Mouse (Mus musculus) layer of hippocampus, adult 9-10 months (tissue): ENCODE data around the gene Gsdma.
A peak's percentile ranks its signal among the peaks of the same experiment; 100 is the strongest.

Experiments
- DNase-seq: peaks from one replicate; pipeline ENCODE4 v3.0.0; 2022; ENCODE audit warnings: low spot score

Gene Gsdma

DNA sequence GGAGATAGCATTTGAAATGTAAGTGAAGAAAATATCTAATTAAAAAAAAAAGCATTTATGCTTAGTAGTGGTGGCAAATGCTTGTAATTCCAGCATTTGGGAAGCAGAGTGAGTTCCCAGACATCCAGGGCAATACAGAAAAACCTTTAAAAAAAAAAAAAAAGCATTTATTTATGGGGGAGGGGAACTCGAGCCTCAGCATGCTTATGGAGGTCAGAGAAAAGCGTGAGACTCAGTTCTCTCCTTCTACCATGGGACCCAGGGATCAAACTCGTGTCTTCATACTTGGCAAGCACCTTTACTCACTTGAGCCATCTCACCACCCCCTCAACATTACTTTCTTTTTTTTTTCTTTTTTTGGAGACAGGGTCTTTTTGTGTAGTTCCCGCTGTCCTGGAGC, 17.0 kb downstream of the Gsdma start:
- no peak for DNase-seq

DNA sequence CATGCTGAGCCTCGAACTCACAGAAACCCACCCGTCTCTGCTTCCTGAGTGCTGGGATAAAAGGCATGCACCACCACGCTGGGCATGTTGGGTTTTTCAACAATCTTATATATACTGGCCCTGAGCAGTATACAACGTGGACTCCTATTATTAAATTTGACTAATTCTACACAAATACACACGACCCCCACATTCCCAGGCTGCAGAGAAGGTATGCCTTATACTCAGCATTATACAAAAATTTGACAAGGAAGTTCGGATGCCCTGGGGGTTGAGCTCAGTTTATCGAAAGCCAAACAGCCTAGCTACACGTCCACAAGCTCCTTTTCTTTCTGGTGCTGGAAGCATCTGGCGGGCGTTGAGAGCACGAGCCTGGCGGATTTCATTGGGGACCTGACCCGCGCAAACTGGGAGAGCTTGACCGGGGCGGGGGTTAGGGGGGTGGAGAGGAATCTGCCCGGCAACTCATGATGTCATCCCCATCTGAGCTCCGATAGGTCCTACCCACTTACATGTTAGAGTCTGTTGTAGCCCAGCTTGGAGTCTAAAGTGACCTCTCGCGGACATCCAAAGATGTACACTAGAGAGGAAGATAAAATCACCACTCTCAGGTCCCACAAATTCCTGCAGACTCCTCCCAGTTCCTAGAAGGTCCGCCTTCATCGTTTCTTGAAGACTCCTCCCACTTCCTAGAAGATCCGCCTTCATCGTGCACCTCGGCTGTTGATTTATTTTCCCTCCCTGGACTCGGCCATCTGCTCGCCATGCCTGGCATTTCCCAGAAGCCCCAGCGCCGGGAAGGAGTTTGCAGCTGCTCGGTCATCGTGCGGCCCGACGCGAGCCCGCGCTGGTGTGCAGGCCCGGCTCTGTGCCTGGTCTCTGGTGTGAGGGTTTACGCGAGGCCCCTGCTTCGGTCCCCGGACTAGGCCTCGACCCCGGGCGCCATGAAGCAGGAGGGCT, 17.9 kb downstream of the Gsdma start, which contains the start of gene Psmd3:
TSS of gene Psmd3 (plus strand) at position 769 of the 960 bp plus-strand sequence.
- peak; percentile 95 for DNase-seq

DNA sequence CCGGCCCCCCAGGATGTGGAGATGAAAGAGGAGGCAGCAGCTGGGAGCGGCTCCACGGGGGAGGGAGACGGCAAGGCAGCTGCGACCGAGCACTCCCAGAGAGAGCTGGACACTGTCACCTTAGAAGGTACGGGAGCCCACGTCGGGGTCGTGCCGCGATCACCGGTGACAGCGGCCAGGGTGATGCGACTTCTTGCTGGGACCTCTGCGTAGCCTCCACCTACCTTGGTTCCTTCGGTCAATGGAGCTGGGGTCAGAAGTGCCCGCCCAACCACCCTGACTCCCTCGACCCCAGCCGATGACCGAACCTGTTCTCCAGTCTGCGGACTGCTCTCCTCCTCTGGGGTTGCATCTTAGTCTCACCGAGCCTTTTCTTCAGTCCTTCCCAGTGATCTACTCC, 18.7 kb downstream of the Gsdma start:
- no peak for DNase-seq

GRCm38 (mm10) chr11:98685642-98686041, 21.5 kb downstream of the Gsdma start:
- DNase-seq, result no peak

- DNase-seq, result no peak
These were observed 22.8 kb downstream of the Gsdma start for GRCm38 (mm10) chr11:98686976-98687375.

- no peak for DNase-seq
These were observed 23.9 kb downstream of the Gsdma start for GRCm38 (mm10) chr11:98688009-98688408.

DNA sequence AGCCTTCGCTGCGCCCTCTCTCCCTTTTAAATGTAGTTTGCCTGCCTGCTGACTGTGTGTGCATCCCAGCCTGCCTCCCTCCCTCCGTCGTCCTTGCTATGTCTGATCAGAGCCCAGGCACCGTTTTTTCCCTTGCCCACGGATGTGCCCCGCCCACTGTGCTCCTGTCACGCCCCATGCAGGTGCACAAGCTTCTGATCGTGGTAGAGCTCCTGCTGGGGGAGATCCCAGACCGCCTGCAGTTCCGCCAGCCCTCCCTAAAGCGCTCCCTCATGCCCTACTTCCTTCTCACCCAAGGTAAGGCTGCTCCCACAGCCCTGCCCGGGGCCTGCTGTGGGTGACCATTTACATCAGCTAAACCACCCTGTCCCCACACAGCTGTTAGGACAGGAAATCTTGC, 29.1 kb downstream of the Gsdma start:
- DNase-seq, result no peak

DNA sequence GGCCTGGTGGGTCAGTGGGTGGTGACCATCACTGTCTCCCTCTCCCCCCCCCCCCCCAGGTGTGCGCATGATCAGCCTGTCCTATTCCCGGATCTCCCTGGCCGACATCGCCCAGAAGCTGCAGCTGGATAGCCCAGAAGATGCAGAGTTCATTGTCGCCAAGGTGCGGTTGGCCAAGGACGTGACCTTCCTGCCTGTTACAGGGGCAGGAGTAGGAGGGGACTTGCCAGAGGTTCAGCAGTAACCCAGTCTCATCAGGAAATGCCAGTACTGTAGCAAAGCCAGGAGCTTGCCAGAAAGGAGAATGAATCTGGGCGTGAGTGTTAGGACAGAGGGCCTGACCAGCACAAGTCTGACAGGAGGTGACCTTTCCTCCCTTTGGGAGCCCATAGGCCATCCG, 29.6 kb downstream of the Gsdma start:
- no peak for DNase-seq

GRCm38 (mm10) chr11:98694301-98694700, 30.1 kb downstream of the Gsdma start:
- no peak for DNase-seq

- DNase-seq, result no peak
These were observed 31.3 kb downstream of the Gsdma start for GRCm38 (mm10) chr11:98695408-98695807.

- no peak for DNase-seq
These were observed 32.5 kb downstream of the Gsdma start for GRCm38 (mm10) chr11:98696454-98697216.

DNA sequence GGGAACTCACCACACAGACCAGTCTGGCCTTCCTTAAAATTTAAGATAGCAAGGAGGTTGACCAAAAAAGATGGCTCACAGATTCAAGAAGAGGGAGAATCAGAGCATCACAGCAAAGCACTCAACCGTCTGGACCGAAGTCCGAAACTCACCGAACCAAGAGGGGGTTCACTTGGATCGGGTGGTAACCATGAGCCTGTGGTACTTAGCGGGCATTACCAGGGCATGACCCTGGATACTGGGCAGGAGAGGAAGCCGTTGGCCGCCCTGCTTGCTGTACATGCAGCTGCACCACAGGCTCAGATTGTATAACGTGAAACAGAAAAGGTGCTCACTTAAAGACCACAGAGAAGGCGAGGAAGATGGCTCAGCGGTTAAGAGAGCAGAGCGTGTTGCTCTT, 33.1 kb downstream of the Gsdma start:
- DNase-seq, result no peak

DNA sequence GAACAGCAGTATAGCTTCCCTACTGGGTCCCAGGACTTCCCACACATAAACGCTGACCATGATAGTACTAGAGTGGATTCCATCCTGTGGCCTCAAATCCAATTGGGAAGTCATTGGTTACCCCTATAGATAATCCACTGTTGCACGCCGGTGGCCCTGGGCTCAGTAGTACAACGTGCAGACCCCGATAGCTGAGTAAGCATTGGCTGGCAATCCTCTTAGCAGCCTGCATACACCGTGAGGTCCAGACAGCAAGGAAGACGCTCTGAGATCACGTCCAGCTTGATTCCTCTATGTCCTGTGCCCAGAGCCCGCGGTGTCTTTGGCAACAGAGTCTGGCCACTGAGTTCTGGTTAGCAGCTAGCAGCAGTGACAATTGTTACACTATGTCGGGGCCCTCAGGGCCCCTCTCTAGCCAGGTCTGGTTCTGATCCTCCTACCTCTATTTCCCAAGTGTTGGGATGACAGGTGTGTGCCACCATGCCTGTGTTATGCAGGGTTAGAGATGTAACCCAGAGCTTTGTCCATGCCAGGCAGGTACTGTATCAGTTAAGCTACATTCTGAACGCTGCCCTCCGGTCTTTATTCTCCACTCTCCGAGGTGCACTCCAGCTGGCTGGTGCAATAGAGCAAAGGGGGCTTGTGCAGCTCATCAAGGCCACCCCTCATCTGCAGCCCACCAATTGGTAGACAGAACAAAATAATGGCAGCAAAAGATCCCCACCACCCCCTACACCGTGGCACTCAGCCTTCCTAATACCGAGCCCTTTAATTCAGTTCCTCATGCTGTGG, 34.9 kb downstream of the Gsdma start:
- DNase-seq, result no peak

GRCm38 (mm10) chr11:98699911-98700310, 35.8 kb downstream of the Gsdma start:
- peak; percentile 72 for DNase-seq

- DNase-seq, result no peak
These were observed 37.1 kb downstream of the Gsdma start, which contains the start of gene Csf3 for GRCm38 (mm10) chr11:98701213-98701670. Gene Csf3 (plus strand): TSS chr11:98701263.

DNA sequence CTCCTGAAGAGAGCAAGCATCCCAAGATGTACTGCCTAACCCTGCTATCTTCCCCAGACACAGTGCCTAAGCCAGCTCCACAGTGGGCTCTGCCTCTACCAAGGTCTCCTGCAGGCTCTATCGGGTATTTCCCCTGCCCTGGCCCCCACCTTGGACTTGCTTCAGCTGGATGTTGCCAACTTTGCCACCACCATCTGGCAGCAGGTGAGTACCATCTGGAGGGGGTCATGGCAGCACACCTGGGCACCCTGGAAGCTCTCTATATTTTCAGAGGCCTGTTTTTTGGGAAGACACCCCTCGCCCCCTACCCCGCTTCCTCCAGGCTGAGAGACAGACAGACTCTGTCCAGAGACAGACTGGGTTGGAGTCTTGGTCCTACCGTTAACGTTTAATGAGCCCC, 38.2 kb downstream of the Gsdma start:
- DNase-seq, result no peak

GRCm38 (mm10) chr11:98705021-98705420, 40.9 kb downstream of the Gsdma start:
- no peak for DNase-seq

GRCm38 (mm10) chr11:98707401-98708281, 43.5 kb downstream of the Gsdma start:
- no peak for DNase-seq

- no peak for DNase-seq
These were observed 44.3 kb downstream of the Gsdma start for GRCm38 (mm10) chr11:98708282-98708956.

DNA sequence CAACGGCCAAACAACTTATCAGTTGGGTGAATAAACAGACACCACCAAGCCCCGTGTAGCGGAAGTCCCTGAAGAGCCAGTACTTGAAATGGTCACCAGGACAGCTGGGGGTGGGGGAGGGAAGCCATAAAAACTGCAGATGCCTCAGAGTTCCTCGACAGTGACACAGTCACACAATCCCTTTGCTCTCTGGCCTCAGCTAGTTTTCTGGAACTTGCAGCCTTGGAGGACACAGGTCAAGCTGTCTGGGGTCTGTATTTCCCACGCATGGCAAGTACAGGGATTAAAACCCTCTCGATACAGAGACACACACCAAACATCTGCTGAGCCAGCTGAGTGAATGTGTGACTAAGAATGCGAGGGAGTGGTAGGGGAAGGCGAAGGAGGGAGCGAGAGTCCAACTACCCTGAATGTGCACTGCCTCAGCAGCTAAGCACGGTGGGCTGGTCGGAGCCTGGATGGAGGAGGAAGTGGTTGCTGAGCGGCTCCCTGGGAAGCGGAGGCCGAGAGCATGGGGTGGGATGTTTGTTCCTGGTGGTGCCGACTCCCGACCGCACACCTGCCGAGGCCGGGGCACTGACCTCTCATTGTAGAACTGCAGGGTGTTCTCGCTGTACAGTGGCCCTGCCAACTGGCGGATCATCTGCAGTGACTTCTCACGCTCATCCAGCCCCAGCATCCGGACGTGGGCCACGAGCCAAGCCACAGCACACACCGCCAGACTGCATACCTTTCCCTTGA, 45.0 kb downstream of the Gsdma start:
- no peak for DNase-seq
